Mouse (Mus musculus) testis, adult 2 months (tissue): ENCODE results near the gene Lekr1.

Experiments
- CTCF ChIP-seq: fragments of 200-500 bp; IDR thresholded peaks from 2 replicates; pipeline ENCODE4 v1.5.1; 2012; ENCODE audit warnings: low read depth, mild to moderate bottlenecking, inconsistent platforms, low read length, moderate library complexity; ENCODE audit not compliant: control insufficient read depth, insufficient read depth, insufficient replicate concordance
- POLR2A ChIP-seq: fragments of 200-500 bp; IDR thresholded peaks from 2 replicates; pipeline ENCODE4 v1.6.1; 2012; ENCODE audit warnings: low read depth, mild to moderate bottlenecking, inconsistent platforms, low read length, moderate library complexity; ENCODE audit not compliant: control insufficient read depth

- TF ChIP-seq CTCF (no peak), POLR2A (no peak)
Measured at GRCm38 (mm10) chr3:65829943-65830483, 164.0 kb downstream of the Lekr1 start.
